Mouse (Mus musculus) G1E (cell line): Measurements from ENCODE around the gene Olfr521. TPM values are rescaled to one million over a fixed set of nuclear protein-coding genes. Genes with fewer than 3 reads are reported as not detected.
"Not testable (repeated sequence)": the region's sequence is repeated elsewhere in the genome, so short reads cannot be mapped to it uniquely, and the experiment has no call there.

Experiments
- ATAC-seq: 2 replicates; pipeline ENCODE4 v1.8.0; 2016; ENCODE audit warnings: mild to moderate bottlenecking; ENCODE audit not compliant: insufficient number of reproducible peaks, poor library complexity, low FRiP score, severe bottlenecking; ENCODE audit errors: extremely low read depth
- DNase-seq: peaks from one replicate; pipeline ENCODE4 v3.0.0; 2012; ENCODE audit warnings: low spot score
- H3K27me3 ChIP-seq: 2 replicates; pipeline ENCODE4 v1.6.1; 2012; ENCODE audit warnings: mild to moderate bottlenecking, low read length, inconsistent platforms; ENCODE audit not compliant: insufficient read depth
- H3K36me3 ChIP-seq: replicated peaks from 2 replicates; pipeline ENCODE3; 2012; ENCODE audit warnings: mild to moderate bottlenecking, inconsistent platforms
- H3K4me1 ChIP-seq: 2 replicates; pipeline ENCODE4 v1.6.1; 2012; ENCODE audit warnings: low read depth, low read length, inconsistent platforms, mixed read lengths; ENCODE audit not compliant: insufficient read depth
- H3K4me3 ChIP-seq: 2 replicates; pipeline ENCODE4 v1.5.1; 2012; ENCODE audit warnings: low read depth, mild to moderate bottlenecking, inconsistent platforms, low read length, moderate library complexity, mixed read lengths
- H3K9me3 ChIP-seq: replicated peaks from 2 replicates; pipeline ENCODE4 v1.6.1; 2012; ENCODE audit warnings: inconsistent platforms
- CTCF ChIP-seq: IDR thresholded peaks from 2 replicates; pipeline ENCODE4 v1.5.1; 2012; ENCODE audit warnings: low read depth, low read length, inconsistent platforms, mixed read lengths
- GATA1 ChIP-seq: IDR thresholded peaks from 2 replicates; pipeline ENCODE4 v1.6.1; 2012; ENCODE audit warnings: borderline replicate concordance, low read length, inconsistent platforms, mixed read lengths
- GATA2 ChIP-seq: IDR thresholded peaks from 2 replicates; pipeline ENCODE4 v1.6.1; 2012; ENCODE audit warnings: low read depth, low read length, inconsistent platforms, borderline replicate concordance
- POLR2AphosphoS5 ChIP-seq: IDR thresholded peaks from 2 replicates; pipeline ENCODE4 v1.6.1; 2012; ENCODE audit warnings: low read depth, low read length, inconsistent platforms; ENCODE audit not compliant: insufficient replicate concordance
- TAL1 ChIP-seq: conservative IDR thresholded peaks from 2 replicates; pipeline ENCODE4 v1.6.1; 2012; ENCODE audit warnings: low read depth, low read length, inconsistent platforms, mixed read lengths
- polyA plus RNA-seq: library from polyadenylated mRNA; stranded (reverse); fragments of >175 nt; gene quantifications from 2 replicates; pipeline ENCODE4 v1.2.3, GENCODE M21; 2012
- total RNA-seq, 2 experiments: library from RNA; stranded (forward) in 1 of 2; stranded (reverse) in 1 of 2; fragments of 200-1000 nt in 1 of 2; fragments of >200 nt in 1 of 2; fragmentation: Nextera tagmentation in 1 of 2; gene quantifications; 2 replicates each; pipeline ENCODE4 v1.2.3; 2014 to 2017

Gene Olfr521
- total and polyA plus RNA-seq, 3 experiments: 0.05 TPM; not detected in 2

- DNase-seq (no peak), ATAC-seq (no peak)
- Histone ChIP-seq H3K4me1 (peaks cover 15% of the 10 kb centered on the region), H3K4me3 (no peak overlapping the region), H3K36me3 (no peaks in the 10 kb centered on the region), H3K27me3 (peaks cover 33% of the 10 kb centered on the region), H3K9me3 (peaks cover 5% of the 10 kb centered on the region; the same call in 1 of the 2 replicates)
- TF ChIP-seq GATA1 (no peak), POLR2AphosphoS5 (no peak), CTCF (no peak), GATA2 (no peak), TAL1 (no peak)
These were observed 35.8 kb downstream of the Olfr521 start for GRCm38 (mm10) chr7:99799118-99799517.

- Histone ChIP-seq H3K36me3 (peaks cover 2% of the 10 kb centered on the region), H3K27me3 (0 out of 2 replicates have a peak, but pooled peaks cover 2% of the 10 kb centered on the region), H3K4me3 (no peak overlapping the region; the same call in 1 of the 2 replicates), H3K9me3 (peaks cover 5% of the 10 kb centered on the region; the same call in 1 of the 2 replicates), H3K4me1 (peaks cover 19% of the 10 kb centered on the region)
- DNase-seq (peak; percentile 18), ATAC-seq (no peak)
- no peak for TF ChIP-seq GATA1
- TF ChIP-seq GATA2: no peak
- no peak for TF ChIP-seq POLR2AphosphoS5
- no peak for TF ChIP-seq TAL1
- no peak for TF ChIP-seq CTCF
These were observed 40.2 kb downstream of the Olfr521 start for GRCm38 (mm10) chr7:99803535-99803934.

- not testable (repeated sequence) for H3K9me3 ChIP-seq, ATAC-seq, H3K4me3 ChIP-seq, H3K36me3 ChIP-seq, DNase-seq, H3K27me3 ChIP-seq
- peaks cover 22% of the 10 kb centered on the region for H3K4me1 ChIP-seq
These were observed 40.7 kb downstream of the Olfr521 start for GRCm38 (mm10) chr7:99804033-99804432.

GRCm38 (mm10) chr7:99805340-99805739, 42.0 kb downstream of the Olfr521 start:
- H3K9me3 ChIP-seq: peaks cover 5% of the 10 kb centered on the region; the same call in 1 of the 2 replicates
- no peak for DNase-seq
- ATAC-seq: no peak
- peaks cover 11% of the 10 kb centered on the region for H3K36me3 ChIP-seq
- no peak overlapping the region for H3K4me3 ChIP-seq
- H3K4me1 ChIP-seq: peaks cover 22% of the 10 kb centered on the region
- no peaks in the 10 kb centered on the region for H3K27me3 ChIP-seq
- TF ChIP-seq GATA1: no peak
- no peak for TF ChIP-seq POLR2AphosphoS5
- TF ChIP-seq CTCF: no peak
- no peak for TF ChIP-seq TAL1
- no peak for TF ChIP-seq GATA2

- ATAC-seq, H3K9me3 ChIP-seq, H3K4me3 ChIP-seq, DNase-seq, H3K27me3 ChIP-seq: not testable (repeated sequence)
- Histone ChIP-seq H3K36me3 (peaks cover 16% of the 10 kb centered on the region), H3K4me1 (peaks cover 25% of the 10 kb centered on the region)
These were observed 43.7 kb downstream of the Olfr521 start for GRCm38 (mm10) chr7:99807043-99807442.

GRCm38 (mm10) chr7:99810814-99811213, 47.5 kb downstream of the Olfr521 start:
- H3K27me3 ChIP-seq: no peaks in the 10 kb centered on the region
- H3K36me3 ChIP-seq: peaks cover 51% of the 10 kb centered on the region
- DNase-seq: no peak
- no peak for TF ChIP-seq POLR2AphosphoS5
- no peaks in the 10 kb centered on the region for H3K9me3 ChIP-seq
- H3K4me1 ChIP-seq: peaks cover 7% of the 10 kb centered on the region
- ATAC-seq: no peak
- no peak overlapping the region for H3K4me3 ChIP-seq

- DNase-seq (no peak), ATAC-seq (no peak)
- Histone ChIP-seq H3K4me3 (no peak overlapping the region), H3K9me3 (no peaks in the 10 kb centered on the region), H3K4me1 (peaks cover 7% of the 10 kb centered on the region), H3K27me3 (no peaks in the 10 kb centered on the region), H3K36me3 (peaks cover 55% of the 10 kb centered on the region)
- TF ChIP-seq GATA2 (no peak), CTCF (no peak), TAL1 (no peak), GATA1 (no peak)
These were observed 48.4 kb downstream of the Olfr521 start for GRCm38 (mm10) chr7:99811661-99812060.
